Mouse (Mus musculus) mammary gland, adult 2 months (tissue): ENCODE measurements around the gene Slc2a8. TPM values are rescaled to one million over a fixed set of nuclear protein-coding genes. Genes with fewer than 3 reads are reported as not detected.

Experiments used
- polyA plus RNA-seq: library from polyadenylated mRNA; depleted of rRNA; stranded (reverse); fragments of >200 nt; gene quantifications from 2 replicates; pipeline ENCODE4 v1.2.3, GENCODE M21; 2012; ENCODE audit warnings: low replicate concordance; rRNA removed

The Slc2a8 gene
- polyA plus RNA-seq = 47.6 and 142 TPM in 2 replicates

DNA sequence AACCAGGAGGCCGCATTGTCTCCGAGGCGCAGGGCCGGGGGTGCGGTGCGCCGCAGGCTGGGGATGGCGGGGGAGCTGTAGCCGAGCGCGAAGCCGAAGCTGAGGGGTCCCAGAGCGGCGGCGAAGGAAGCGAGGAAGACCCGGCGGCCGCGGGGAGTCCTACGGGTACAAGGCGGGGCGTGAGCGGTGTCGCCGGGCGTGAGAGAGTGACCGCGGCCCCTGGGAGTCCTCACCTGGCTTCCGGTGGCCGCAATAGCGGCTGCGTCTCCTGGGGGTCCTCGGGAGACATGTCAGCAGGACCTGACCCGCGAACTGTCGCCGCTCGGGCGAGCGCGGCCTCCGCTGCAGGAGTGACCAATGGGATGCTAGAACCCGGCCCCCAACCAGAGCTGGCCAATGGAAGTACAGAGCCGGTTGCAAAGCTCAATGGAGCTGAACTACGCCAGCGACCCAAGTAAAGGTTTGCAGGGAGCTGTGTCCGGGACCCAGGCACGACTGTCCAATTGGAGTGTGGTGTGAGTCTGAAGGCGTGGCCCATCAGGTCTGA, at the start of gene Slc2a8:
Gene Slc2a8, minus strand, starts transcription at position 359 of the 547 bp plus-strand sequence.

DNA sequence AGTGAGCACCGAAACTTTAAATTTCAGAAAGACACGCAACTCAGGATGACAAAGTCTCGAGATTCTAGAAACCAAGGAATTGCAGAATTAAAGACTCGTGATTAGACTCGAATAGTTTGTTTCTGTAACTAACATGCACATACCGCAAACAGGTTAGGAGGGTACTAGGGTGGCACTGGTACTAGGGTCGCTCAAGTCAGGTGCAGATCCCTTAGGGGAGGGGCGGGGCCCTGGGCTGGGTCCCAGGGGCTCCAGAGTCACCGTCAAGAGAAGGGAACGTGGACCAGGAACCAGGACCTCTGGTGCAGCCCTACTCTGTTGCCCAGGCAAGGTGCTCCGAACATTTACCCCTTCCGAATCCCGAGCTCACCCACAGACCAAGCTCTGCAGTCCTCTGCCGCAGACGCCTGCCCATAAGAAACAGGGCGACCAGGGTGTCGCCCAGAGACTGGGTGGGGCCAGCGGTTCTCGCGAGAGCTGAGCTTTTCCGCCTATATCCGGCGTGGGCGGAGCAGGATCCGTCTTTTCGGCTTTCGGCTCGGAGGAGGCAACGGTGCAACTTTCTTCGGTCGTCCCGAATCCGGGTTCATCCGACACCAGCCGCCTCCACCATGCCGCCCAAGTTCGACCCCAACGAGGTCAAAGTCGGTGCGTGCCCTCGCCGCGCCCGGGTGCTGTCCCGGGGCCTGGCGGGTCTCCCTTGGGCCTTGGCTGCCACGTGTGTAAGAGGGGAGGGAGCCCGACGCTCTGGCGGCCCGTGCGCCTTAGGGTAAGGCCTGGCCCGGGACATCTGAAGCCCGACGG, 20.5 kb downstream of the Slc2a8 start, which contains the start of the genes Rpl12 and Lrsam1:
Gene Rpl12, plus strand, starts transcription at position 368 of the 804 bp plus-strand sequence.
Gene Lrsam1, minus strand, starts transcription at position 423 of the 804 bp plus-strand sequence.

Other genes starting within 250 kb of the Slc2a8 start
- gene 6330409D20Rik, start 241.1 kb downstream of the Slc2a8 start, polyA plus RNA-seq = not detected in 2 replicates
- 65.6 and 109 TPM in 2 replicates for gene Tor2a, start 224.8 kb downstream of the Slc2a8 start, polyA plus RNA-seq
- gene Ttc16, start 206.4 kb downstream of the Slc2a8 start, polyA plus RNA-seq = 0.42 and 0.70 TPM in 2 replicates
- gene Ptrh1, start 206.3 kb downstream of the Slc2a8 start, polyA plus RNA-seq = 7.6 and 8.0 TPM in 2 replicates
- gene Cfap157, start 197.7 kb downstream of the Slc2a8 start, polyA plus RNA-seq = not detected in 2 replicates
- 10.2 and 13.6 TPM in 2 replicates for gene Stxbp1, start 134.8 kb downstream of the Slc2a8 start, polyA plus RNA-seq
- gene Fam129b, start 106.0 kb downstream of the Slc2a8 start, polyA plus RNA-seq = 49.6 and 59.0 TPM in 2 replicates
- gene Rpl12, start 20.5 kb downstream of the Slc2a8 start, polyA plus RNA-seq = 293 and 419 TPM in 2 replicates
- 18.9 and 26.2 TPM in 2 replicates for gene Lrsam1, start 20.5 kb downstream of the Slc2a8 start, polyA plus RNA-seq
- gene Garnl3, start 149.6 kb upstream of the Slc2a8 start, polyA plus RNA-seq = 7.4 and 11.3 TPM in 2 replicates
- 223 and 294 TPM in 2 replicates for gene Angptl2, start 234.0 kb upstream of the Slc2a8 start, polyA plus RNA-seq